Mouse (Mus musculus) adrenal gland, postnatal 14 days (tissue): ENCODE results near the gene Tnni2. TPM values are rescaled to one million over a fixed set of nuclear protein-coding genes. Genes with fewer than 3 reads are reported as not detected.

ENCODE experiments used
- DNase-seq: peaks from one replicate; pipeline ENCODE4 v3.0.0; 2021; ENCODE audit warnings: mixed read lengths
- total RNA-seq: library from RNA; stranded (reverse); gene quantifications from 2 replicates; pipeline ENCODE4 v1.2.3, GENCODE M21; 2021

Gene Tnni2
- total RNA-seq, 1 experiment from 2014 or later, result 0.67 TPM

- DNase-seq, result peak; percentile 6
Observed at GRCm38 (mm10) chr7:142460636-142461077, 19.0 kb downstream of the Tnni2 start, which contains the start of gene Lsp1. Gene Lsp1 (plus strand): TSS chr7:142460809.

GRCm38 (mm10) chr7:142461446-142461845 is 19.8 kb downstream of the Tnni2 start:
- DNase-seq, result peak; percentile 1

- no peak for DNase-seq
Observed at GRCm38 (mm10) chr7:142462190-142462589, 20.6 kb downstream of the Tnni2 start.

DNA sequence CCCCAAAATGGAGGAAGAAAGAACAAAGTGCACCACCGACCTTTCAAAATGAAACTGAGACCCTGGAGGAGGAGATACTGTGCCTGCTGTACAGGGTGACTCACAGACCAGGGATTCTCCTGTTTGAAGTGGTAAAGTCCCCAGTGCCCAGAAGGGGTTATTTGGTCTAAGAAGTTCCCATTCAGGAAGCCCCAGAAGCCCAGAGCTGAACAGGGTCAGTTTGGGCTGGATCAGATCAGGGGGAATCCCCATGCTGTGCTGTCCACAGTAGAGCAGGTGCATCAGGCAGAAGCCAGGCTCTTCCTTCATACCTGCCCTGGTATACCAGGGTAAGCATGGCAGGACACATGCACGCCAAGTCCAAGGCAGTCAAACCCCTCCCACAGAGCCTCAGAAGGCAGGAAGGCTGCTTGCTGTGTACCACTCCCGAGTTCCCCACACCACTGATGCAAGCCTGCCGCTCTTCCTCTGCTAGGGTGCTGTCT is 21.0 kb downstream of the Tnni2 start:
- DNase-seq, result no peak

GRCm38 (mm10) chr7:142470171-142470691 is 28.6 kb downstream of the Tnni2 start:
- no peak for DNase-seq

GRCm38 (mm10) chr7:142470808-142471413 is 29.3 kb downstream of the Tnni2 start:
- peak; percentile 75 for DNase-seq

DNA sequence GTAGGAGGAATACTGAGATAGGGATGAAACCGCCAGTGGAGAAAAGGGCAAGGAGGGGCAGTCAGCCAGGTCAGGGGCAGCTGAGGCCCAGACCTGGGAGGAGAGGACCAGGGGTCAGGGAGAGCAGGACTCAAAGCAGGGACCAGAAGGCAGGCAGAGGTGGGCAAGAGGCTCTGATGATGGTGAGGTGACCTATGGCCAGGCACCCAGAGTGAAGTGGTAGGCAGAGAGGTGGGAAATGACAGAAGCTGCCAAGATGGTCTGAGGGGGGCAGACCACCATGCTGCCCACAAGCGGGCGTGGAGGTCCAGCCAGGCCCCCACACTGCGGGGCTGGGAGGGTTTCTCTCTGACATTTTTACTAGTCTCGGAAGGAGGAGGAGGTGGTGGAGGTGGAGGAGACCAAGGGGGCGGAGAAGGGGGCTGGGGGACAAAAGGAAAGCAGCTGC is 29.8 kb downstream of the Tnni2 start:
- no peak for DNase-seq

DNA sequence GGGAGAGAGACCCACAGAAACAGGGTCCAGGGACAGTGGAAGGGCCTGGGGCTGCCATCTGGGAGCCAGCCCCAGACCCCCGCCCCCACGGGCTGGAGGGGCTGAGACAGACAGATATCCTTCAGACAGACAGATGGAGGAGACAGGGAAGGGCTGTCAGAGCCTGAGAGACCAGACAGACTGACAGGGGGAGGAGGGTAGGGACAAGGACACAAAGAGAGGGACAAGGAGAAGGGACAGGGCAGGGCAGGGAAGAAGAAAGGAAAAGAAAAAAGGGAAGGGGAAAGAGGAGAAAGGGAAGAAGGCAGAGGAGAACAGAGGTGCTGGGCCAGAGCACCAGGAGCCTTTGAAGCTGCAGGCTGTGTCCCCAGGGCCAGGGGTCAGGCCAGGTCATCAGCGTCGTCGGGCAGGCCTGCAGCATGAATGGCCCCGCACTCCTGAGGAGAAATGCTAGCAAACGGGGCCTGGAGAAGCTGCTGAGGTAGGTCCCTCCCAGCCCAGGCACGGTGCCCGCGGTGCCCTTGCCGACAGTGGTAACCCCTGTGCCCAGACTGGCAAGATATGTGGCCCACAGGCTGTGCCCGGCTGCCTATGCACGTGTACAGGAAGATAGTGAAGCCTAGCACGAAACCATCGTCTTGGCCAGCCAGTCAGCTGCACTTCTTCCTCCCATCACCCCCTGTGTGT is 30.4 kb downstream of the Tnni2 start:
- peak; percentile 52 for DNase-seq

DNA sequence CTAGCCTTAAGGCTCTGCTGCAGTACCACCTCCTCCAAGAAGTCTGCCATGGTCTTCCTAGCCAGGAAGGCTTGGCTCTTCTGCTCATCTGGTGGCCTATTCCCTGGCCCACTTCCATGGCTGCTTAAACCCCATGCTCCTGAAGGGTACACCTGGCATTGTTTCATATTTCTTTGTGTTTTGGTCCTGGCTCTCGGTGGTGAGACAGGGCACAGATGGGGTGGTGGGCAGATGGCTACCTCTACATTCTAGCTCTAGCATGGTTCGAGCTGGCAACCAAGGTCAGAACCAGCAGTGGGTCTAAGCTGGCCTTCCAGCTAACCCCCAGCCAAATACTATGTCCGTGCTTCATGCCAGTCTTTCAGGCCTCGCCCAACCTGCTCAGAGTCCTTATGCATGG is 31.3 kb downstream of the Tnni2 start:
- no peak for DNase-seq

DNA sequence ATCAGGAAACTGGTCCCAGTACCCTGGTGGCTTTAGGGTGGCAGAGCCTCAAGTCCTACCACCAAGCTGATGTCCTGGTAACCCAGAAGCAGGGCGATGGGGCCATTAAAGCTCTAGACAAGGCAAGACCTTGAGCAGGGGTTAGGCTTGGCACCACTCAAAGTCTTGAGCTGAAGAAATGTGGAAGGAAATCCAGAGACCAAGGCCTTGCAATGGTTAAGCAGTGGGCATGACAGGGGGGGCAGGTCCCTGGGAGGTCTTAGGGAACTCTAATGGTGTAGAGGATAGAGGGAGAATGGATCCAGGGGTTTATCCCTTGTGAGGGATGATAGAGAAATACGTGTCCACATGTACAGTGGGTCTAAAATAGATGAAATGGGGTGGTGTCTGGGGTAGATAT is 31.9 kb downstream of the Tnni2 start:
- no peak for DNase-seq

DNA sequence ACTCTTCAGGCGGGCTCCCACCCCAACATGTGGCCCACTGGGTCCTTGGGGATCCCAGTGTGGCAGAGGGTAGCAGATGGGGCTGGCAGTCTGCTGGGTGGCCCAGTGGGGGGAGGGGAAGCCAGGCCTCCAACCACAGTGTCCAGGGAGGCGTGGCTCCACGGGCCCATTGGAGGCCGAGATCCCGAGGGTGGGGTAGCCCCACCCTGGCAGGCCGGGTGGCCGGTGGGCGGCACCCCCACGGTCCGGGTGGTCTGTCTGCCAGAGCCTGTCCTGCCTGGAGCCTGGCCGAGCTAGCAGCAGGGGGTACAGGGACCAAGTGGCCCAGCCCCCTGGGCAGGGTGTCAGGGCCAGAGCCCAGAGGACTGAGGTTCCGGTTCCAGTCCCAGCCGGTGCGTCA is 33.2 kb downstream of the Tnni2 start:
- DNase-seq, result no peak

DNA sequence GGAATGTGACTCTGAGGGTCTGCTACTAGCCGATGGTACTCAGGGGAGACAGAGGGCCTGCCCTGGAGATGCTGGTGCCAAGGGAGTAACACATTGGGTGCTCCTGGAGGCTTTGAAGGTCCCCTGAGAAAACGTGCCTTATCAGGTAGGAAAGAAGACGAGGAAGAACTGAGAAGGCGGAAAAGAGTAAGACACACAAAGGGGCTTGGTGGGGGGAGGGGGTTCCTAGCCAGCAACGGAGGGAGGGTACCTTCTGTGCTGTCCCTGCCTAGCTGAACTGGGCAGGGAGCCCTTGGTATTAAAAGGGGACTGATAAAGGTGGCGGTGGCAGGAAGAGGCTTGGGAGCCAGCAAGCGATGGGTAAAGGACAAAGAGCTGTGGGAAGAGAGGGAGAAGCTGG is 34.0 kb downstream of the Tnni2 start:
- DNase-seq, result no peak

GRCm38 (mm10) chr7:142476271-142476670 is 34.7 kb downstream of the Tnni2 start:
- no peak for DNase-seq

DNA sequence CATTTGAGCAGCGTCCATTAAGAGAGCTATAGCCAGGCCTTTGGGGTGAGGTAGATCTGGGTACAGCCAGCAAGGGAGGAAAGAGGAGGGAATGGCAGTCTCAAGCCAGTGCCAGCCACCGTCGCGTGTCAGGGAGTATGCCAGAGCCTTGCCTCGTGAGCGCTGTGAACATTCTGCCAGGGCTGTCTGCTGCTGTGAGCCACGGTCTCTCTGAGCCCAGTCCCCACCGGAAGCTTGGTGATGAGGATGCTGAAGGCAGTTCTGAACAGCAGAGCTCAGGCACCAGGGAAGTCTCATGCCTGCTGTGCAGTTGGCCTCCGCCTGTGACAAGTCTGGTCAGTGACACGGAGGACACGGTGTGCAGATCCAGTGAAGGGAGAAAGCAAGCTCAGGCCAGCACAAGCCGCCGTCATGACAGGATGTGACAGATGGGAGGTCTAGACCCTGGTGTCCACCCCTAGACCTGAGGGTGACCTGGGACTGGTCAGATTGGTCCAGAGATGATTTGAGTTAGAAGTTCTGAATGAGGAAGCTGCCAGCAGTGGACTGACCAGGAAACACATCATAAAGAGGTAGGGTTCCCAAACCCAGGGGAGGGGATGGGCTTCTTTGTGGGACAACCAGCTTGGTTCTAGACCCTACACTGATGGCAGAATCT is 35.3 kb downstream of the Tnni2 start:
- DNase-seq, result no peak

DNA sequence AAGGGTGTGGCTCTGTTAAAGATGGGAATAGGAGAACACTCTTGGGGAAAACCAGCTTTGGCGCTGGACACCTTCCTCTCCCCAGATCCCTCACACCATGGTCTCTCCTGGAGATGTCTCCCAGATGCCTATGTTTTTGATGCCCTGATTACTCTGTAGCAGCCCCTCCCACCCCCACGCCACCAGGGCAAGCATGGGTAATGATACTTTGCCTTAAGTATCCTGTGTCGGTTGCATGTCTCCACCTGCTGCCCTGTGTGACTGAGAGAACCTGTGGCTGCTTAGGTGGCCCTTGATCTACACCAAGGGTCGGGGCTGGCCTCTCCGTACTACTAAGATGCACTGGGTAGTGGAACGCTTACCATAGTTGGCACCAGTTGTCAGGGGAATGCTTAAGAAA is 36.4 kb downstream of the Tnni2 start:
- DNase-seq, result no peak

DNA sequence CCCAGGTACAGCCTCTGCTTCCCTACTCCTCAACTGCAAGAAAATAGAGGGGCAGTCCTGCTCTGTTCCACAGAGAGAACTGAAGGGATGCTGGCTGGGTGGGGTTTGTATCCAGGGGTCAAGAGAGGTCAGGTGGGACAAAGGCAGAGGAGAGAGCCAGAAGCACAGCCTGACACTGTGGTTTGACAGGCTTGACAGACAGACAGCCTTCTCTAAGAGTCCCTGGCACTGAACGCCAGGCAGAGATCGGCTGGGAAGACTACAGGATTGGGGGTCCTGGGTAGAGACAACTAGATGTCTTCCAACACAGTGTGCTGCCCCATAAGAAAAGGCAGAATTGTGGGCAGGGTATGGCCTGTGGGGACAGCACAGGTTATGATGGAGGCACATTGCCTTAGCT is 37.0 kb downstream of the Tnni2 start:
- no peak for DNase-seq

DNA sequence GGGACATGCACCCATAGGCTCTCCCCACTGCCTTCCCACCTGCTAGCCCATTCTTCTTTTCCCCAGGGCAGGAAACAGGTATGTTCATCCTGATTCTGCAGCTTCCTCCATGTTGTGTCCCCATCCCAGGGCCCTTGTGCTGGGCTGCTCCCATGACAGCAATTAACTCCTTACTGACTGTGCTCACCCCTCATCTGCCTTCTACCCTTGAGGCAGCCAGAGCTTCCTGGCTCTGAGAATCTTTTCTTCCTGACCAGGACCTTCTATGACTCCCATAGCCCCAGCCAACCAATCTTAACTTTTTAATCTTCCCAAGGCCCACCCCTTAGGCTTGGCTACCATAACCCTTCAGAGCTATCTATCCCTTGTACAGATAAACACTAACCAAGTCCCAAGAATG is 37.7 kb downstream of the Tnni2 start:
- DNase-seq, result no peak

DNA sequence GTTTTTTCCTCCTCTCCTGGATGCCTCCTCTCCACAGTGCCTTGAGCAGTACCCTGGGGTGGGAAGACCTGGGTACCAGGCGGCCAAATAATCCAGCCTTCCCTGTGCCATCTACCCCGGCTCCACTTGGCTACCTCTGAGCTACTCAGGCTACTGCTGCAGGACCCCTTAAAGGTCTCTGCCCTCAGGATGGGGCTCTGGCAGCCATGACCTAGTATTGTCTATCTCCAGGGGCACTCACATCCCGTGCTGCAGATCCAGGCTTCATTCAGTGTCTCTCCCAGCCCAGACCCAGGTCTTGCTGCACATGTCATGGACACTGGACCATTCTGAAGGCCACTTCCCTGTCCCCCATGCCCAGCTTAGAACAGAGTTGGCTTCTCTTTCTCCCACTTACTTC is 38.3 kb downstream of the Tnni2 start:
- DNase-seq, result no peak

DNA sequence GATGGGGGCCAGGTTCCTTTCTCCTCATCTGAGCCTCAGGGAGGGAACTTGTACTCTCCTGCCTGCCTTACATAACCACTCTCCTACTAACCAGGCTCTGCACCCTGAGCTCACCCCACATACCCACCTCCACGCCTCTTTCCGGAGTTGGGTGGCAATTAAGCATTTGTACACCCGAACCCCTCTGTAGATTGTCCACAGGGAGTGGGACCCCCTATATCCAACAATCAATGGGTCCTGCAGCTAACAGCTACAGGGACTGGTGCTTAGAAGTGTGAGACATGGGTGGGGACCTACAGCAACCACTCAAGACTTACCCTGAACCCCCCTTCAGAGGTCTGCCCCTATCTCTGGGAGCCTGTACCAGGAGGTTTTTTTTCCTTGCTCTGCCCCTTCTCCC is 39.1 kb downstream of the Tnni2 start:
- DNase-seq, result no peak

DNA sequence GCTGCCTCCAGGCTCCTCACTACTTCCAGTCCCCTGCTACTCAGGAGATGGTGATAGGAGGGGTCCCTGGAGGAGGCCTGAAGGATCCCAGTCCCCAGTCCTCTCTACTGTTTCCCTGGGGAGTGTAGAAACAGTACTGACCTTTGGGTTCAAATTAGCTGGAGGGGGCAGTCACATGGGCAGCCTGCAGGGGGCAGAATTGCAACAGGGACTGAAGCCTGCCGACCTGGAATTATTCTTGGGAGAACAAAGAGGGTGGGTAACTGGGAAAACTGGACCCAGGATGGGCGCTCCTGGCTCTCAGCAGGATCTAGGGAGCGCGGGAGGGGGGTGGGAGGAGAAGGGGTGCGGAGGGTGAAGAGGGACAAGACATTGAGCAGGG is 39.6 kb downstream of the Tnni2 start:
- peak; percentile 72 for DNase-seq

- DNase-seq, result no peak
Observed at GRCm38 (mm10) chr7:142481568-142482255, 40.1 kb downstream of the Tnni2 start.

- no peak for DNase-seq
Observed at GRCm38 (mm10) chr7:142482256-142482609, 40.6 kb downstream of the Tnni2 start.

DNA sequence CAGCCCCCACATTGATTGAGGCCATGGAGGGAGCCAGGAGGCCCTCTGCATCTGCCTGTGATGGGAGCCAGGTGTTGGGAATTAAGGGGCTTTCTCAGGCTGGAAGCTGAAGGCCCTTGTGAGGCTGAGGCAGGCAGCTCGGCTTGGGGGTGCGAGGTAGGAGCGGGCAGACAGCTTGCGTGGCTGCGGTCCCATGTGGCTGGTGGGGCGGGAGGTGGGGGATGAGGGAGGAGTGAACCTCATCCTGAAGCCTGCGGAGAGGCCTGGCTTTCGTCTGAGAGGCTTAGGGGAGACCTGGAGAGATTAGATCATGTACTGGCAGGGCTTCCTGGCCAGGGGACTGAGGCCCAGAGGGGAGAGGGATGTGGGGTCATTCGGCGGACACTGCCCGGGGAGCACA is 41.5 kb downstream of the Tnni2 start:
- no peak for DNase-seq
